Mouse (Mus musculus) heart, embryonic 11.5 days (tissue): ENCODE data around the gene Smcr8. TPM values are rescaled to one million over a fixed set of nuclear protein-coding genes. Genes with fewer than 3 reads are reported as not detected.

Source experiments
- ATAC-seq: fragments of 200-750 bp; cut with Nextera tagmentation; replicated peaks from 2 replicates; pipeline ENCODE4 v1.8.0; 2017; ENCODE audit warnings: moderate library complexity; ENCODE audit not compliant: insufficient number of reproducible peaks, low FRiP score, low TSS enrichment
- H3K27ac ChIP-seq: fragments of 300-500 bp; sonication (generic); 2 replicates; pipeline ENCODE4 v1.5.1; 2014; ENCODE audit warnings: mild to moderate bottlenecking, low read depth, low read length
- H3K27me3 ChIP-seq: fragments of 300-500 bp; sonication (generic); 2 replicates; pipeline ENCODE4 v1.6.1; 2014; ENCODE audit warnings: mild to moderate bottlenecking, low read length, mixed read lengths; ENCODE audit not compliant: control insufficient read depth, insufficient read depth
- H3K36me3 ChIP-seq: fragments of 300-500 bp; sonication (generic); 2 replicates; pipeline ENCODE4 v1.6.1; 2014; ENCODE audit warnings: mild to moderate bottlenecking, low read length, moderate library complexity, mixed read lengths; ENCODE audit not compliant: control insufficient read depth, insufficient read depth
- H3K4me1 ChIP-seq: fragments of 300-500 bp; sonication (generic); 2 replicates; pipeline ENCODE4 v1.6.1; 2014; ENCODE audit warnings: low read length; ENCODE audit not compliant: control insufficient read depth, insufficient read depth
- H3K4me2 ChIP-seq: fragments of 300-500 bp; sonication (generic); 2 replicates; pipeline ENCODE4 v1.6.1; 2014; ENCODE audit warnings: mild to moderate bottlenecking, moderate library complexity
- H3K4me3 ChIP-seq: fragments of 300-500 bp; sonication (generic); 2 replicates; pipeline ENCODE4 v1.5.1; 2014; ENCODE audit warnings: low read depth, low read length
- H3K9ac ChIP-seq: fragments of 300-500 bp; sonication (generic); 2 replicates; pipeline ENCODE4 v1.6.1; 2014; ENCODE audit warnings: mild to moderate bottlenecking, low read depth, low read length, moderate library complexity
- H3K9me3 ChIP-seq: fragments of 300-500 bp; sonication (generic); replicated peaks from 2 replicates; pipeline ENCODE4 v1.6.1; 2016; ENCODE audit warnings: low read length; ENCODE audit not compliant: control insufficient read depth
- WGBS: fragments of 180-500 bp; shearing (Covaris S2); extraction: QIAGEN DNeasy Blood & Tissue Kit; methylation state at CpG from one replicate; pipeline ENCODE4 v1.1.7; 2014; ENCODE audit not compliant: insufficient replicate concordance; 5-methylcytosine and 5-hydroxymethylcytosine counted together
- polyA plus RNA-seq: library from polyadenylated mRNA; unstranded; fragments of >200 nt; fragmentation: Nextera tagmentation; extraction: Ambion mirVana; gene quantifications from 2 replicates; pipeline ENCODE4 v1.2.1, GENCODE M21; 2014

Gene Smcr8
- polyA plus RNA-seq, 1 experiment from 2014 or later = 6.0 TPM

GRCm38 (mm10) chr11:60737450-60737849 is 39.9 kb upstream of the Smcr8 start:
- Histone ChIP-seq H3K36me3 (peaks cover 17% of the 10 kb centered on the region), H3K27me3 (no peaks in the 10 kb centered on the region), H3K4me2 (no peak overlapping the region), H3K9me3 (no peaks in the 10 kb centered on the region), H3K4me3 (no peak overlapping the region), H3K27ac (no peak overlapping the region), H3K4me1 (no peaks in the 10 kb centered on the region), H3K9ac (no peak overlapping the region)
- no peak for ATAC-seq

DNA sequence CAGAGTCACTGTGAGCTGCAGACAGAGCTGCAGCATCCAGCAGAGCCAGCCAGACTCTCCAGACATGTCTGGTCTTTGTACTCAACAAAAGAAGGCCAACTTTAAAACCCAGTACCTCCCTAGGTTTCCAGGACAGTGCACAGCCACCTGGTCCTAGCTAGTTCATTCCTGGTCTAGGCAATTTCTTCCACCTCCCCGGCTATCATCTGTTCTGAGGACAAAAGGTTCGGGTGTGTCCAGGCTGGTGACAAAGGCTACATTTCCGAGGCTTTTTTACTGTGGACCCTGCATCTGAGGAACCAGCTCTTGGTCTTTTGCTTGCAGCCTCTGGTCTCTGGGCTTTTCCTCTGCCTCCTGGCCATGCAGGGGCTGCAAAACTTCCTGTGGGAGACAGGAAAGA is 37.0 kb upstream of the Smcr8 start:
- Histone ChIP-seq H3K4me2 (no peak overlapping the region), H3K4me1 (no peaks in the 10 kb centered on the region), H3K27ac (no peak overlapping the region), H3K9me3 (no peaks in the 10 kb centered on the region), H3K27me3 (no peaks in the 10 kb centered on the region), H3K9ac (no peak overlapping the region), H3K4me3 (no peak overlapping the region), H3K36me3 (peaks cover 23% of the 10 kb centered on the region)
- WGBS = 87% methylated on average over 3 of the region's 3 CpGs
- ATAC-seq = no peak

GRCm38 (mm10) chr11:60755570-60755969 is 21.8 kb upstream of the Smcr8 start:
- H3K27ac ChIP-seq = no peak overlapping the region
- no peaks in the 10 kb centered on the region for H3K27me3 ChIP-seq
- H3K4me3 ChIP-seq = no peak overlapping the region
- ATAC-seq = no peak
- no peak overlapping the region for H3K9ac ChIP-seq
- WGBS = 93% methylated on average over 7 of the region's 7 CpGs
- H3K9me3 ChIP-seq = no peaks in the 10 kb centered on the region
- no peak overlapping the region for H3K4me2 ChIP-seq
- peaks cover 37% of the 10 kb centered on the region for H3K36me3 ChIP-seq
- H3K4me1 ChIP-seq = no peaks in the 10 kb centered on the region

DNA sequence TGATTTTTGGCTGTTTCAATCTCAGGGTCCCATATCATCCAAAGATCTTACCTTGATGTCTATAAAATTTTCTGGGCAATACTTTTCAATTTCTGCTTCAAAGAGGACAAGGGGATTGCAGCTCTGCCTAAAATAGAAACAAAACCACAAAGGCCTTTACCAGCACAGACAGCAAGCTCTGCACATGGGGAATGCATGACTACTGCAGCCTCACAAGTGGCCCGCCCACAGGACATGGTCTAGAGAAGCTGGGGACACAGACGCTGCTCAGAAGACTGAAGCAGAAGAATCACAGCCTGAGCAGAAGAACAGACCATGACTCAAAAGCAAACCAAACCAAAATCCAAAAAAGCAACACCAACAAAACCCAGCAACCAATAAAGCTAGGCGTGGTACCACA is 15.6 kb upstream of the Smcr8 start:
- Histone ChIP-seq H3K4me2 (no peak overlapping the region), H3K4me1 (no peaks in the 10 kb centered on the region), H3K36me3 (peaks cover 14% of the 10 kb centered on the region; the same call in 1 of the 2 replicates), H3K27me3 (no peaks in the 10 kb centered on the region), H3K9me3 (no peaks in the 10 kb centered on the region), H3K27ac (no peak overlapping the region), H3K4me3 (no peak overlapping the region), H3K9ac (no peak overlapping the region)
- WGBS = 81% methylated on average over 3 of the region's 3 CpGs
- ATAC-seq = no peak

GRCm38 (mm10) chr11:60766969-60767368 is 10.4 kb upstream of the Smcr8 start:
- 57% methylated on average over 4 of the region's 4 CpGs for WGBS
- H3K9ac ChIP-seq = no peak overlapping the region
- no peak for ATAC-seq
- no peaks in the 10 kb centered on the region for H3K4me1 ChIP-seq
- H3K27ac ChIP-seq = no peak overlapping the region
- H3K4me3 ChIP-seq = no peak overlapping the region
- H3K9me3 ChIP-seq = no peaks in the 10 kb centered on the region
- H3K36me3 ChIP-seq = peaks cover 7% of the 10 kb centered on the region; the same call in 1 of the 2 replicates
- no peaks in the 10 kb centered on the region for H3K27me3 ChIP-seq
- H3K4me2 ChIP-seq = no peak overlapping the region

GRCm38 (mm10) chr11:60769322-60769721 is 8.0 kb upstream of the Smcr8 start:
- no peaks in the 10 kb centered on the region for H3K9me3 ChIP-seq
- no peaks in the 10 kb centered on the region for H3K36me3 ChIP-seq
- H3K27me3 ChIP-seq = no peaks in the 10 kb centered on the region
- H3K27ac ChIP-seq = no peak overlapping the region
- no peak overlapping the region for H3K4me3 ChIP-seq
- no peak overlapping the region for H3K9ac ChIP-seq
- 82% methylated on average over 2 of the region's 2 CpGs for WGBS
- no peak overlapping the region for H3K4me2 ChIP-seq
- ATAC-seq = no peak
- no peaks in the 10 kb centered on the region for H3K4me1 ChIP-seq

- Histone ChIP-seq H3K4me1 (peaks cover 10% of the 10 kb centered on the region), H3K4me2 (no peak overlapping the region), H3K9me3 (no peaks in the 10 kb centered on the region), H3K4me3 (no peak overlapping the region), H3K36me3 (no peaks in the 10 kb centered on the region), H3K9ac (no peak overlapping the region), H3K27me3 (no peaks in the 10 kb centered on the region), H3K27ac (no peak overlapping the region)
- 89% methylated on average over 3 of the region's 3 CpGs for WGBS
- no peak for ATAC-seq
Measured at GRCm38 (mm10) chr11:60770776-60771175, 6.5 kb upstream of the Smcr8 start.

GRCm38 (mm10) chr11:60772161-60772560 is 5.2 kb upstream of the Smcr8 start:
- no peaks in the 10 kb centered on the region for H3K9me3 ChIP-seq
- peaks cover 16% of the 10 kb centered on the region for H3K4me1 ChIP-seq
- no peak overlapping the region for H3K4me3 ChIP-seq
- H3K27ac ChIP-seq = no peak overlapping the region
- no peak for ATAC-seq
- 79% methylated on average over 4 of the region's 4 CpGs for WGBS
- no peaks in the 10 kb centered on the region for H3K27me3 ChIP-seq
- no peak overlapping the region for H3K4me2 ChIP-seq
- H3K9ac ChIP-seq = no peak overlapping the region
- H3K36me3 ChIP-seq = no peaks in the 10 kb centered on the region

- Histone ChIP-seq H3K9ac (no peak overlapping the region), H3K4me2 (no peak overlapping the region)
Measured at GRCm38 (mm10) chr11:60774158-60774689, 3.1 kb upstream of the Smcr8 start.

More at GRCm38 (mm10) chr11:60774158-60774689, 3.1 kb upstream of the Smcr8 start:
- no peaks in the 10 kb centered on the region for H3K36me3 ChIP-seq
- no peak overlapping the region for H3K27ac ChIP-seq
- H3K4me3 ChIP-seq = no peak overlapping the region
- no peaks in the 10 kb centered on the region for H3K9me3 ChIP-seq
- no peak for ATAC-seq
- WGBS = 84% methylated on average over 3 of the region's 3 CpGs
- no peaks in the 10 kb centered on the region for H3K27me3 ChIP-seq
- H3K4me1 ChIP-seq = peaks cover 27% of the 10 kb centered on the region
